Mouse (Mus musculus): ENCODE results near the gene Ift81. TPM values are rescaled to one million over a fixed set of nuclear protein-coding genes. Genes with fewer than 3 reads are reported as not detected.
A peak's percentile ranks its signal among the peaks of the same experiment; 100 is the strongest.

Ift81 gene
- polyA plus RNA-seq, 1 experiment: 7.7 TPM

DNA sequence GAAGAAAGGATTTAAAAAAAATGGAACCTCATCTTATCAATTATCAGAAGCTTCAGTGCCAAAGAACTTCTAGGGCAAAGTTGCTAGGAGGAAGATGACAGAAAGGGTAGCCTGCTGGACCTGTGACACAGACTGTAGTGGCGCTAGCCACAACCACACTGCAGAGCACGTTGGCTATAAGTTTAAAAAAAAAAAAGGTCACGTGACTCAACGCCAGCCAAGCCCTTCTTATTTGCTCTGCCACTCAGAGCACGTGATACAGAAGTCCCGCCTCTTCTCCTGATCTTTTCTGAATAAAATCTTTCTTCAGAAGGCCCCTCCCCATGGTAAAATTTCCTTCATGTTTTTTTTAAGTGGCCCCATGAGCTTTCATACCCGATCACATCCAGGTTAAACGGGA, 20.9 kb upstream of the Ift81 start:
- Histone ChIP-seq H3K4me1 (ENCODE audit: control insufficient read depth, insufficient read depth, low read length) (no peaks in the 10 kb centered on the region), H3K27ac (ENCODE audit: insufficient read depth, low read depth, low read length) (no peak overlapping the region), H3K4me3 (ENCODE audit: insufficient read depth, low read length) (no peak overlapping the region)
- TF ChIP-seq CTCF (IDR thresholded peaks at IDR 0.05; ENCODE audit: low read depth, low read length) (no peak), POLR2A (IDR thresholded peaks at IDR 0.05; ENCODE audit: borderline replicate concordance, low read depth, low read length) (no peak)

DNA sequence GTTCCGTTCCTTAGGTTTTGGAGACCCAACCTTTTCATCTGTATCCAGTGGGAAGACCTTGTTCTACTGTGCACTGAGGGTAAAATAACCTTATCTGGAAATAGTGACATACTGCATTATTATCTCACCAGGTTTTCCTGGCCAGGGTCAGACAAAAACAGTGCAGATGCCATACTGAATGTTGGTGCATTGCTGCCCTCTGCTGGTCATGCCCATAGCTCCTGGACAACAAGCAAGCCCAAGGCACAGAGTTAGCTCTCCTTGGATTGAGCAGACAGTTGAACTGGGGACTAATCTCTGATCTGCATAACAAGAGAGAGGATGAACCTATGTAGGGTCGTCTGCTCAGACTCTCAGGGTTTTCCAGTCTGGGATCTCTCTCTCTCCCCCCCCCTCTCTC, 12.9 kb upstream of the Ift81 start:
- H3K4me1 ChIP-seq (ENCODE audit: control insufficient read depth, insufficient read depth, low read length): no peaks in the 10 kb centered on the region; the same call in 1 of the 2 replicates
- TF ChIP-seq CTCF (IDR thresholded peaks at IDR 0.05; ENCODE audit: low read depth, low read length) (peak; percentile 88), POLR2A (IDR thresholded peaks at IDR 0.05; ENCODE audit: borderline replicate concordance, low read depth, low read length) (no peak)

DNA sequence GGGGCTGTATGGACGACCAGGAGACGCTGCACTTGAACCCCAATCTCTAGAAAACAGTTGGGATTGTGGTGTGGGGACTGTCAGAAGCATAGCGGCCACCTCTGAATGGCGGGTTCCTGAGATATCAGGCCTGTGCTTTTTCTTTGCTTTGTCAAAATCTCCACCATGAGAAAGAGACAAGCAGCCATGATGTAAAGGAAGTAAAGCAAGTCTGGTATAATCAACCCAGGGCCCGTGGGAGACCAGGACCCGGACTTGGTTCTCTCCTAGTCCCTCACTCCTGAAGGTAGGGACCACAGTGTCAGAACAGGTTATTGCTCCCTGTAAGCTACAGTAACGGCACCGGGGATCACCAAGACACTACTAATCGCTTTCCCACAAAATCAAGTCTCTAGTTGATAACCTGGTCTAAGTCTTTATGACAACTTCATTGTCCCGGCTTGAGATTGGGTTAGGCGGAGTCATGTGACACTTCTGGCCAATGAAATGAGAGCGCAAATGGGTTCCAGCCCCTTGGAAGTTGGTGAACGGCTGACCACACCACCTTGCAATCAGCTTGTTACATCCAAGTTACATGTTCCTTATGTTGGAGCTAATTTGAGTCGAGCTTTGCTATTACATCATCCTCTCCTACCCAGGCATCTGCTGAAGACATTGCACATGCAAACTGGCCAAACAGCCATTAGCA, 11.4 kb upstream of the Ift81 start:
- Histone ChIP-seq H3K4me1 (ENCODE audit: control insufficient read depth, insufficient read depth, low read length) (no peaks in the 10 kb centered on the region; the same call in 1 of the 2 replicates), H3K27ac (ENCODE audit: insufficient read depth, low read depth, low read length) (no peak overlapping the region), H3K4me3 (ENCODE audit: insufficient read depth, low read length) (no peak overlapping the region)
- no peak for TF ChIP-seq POLR2A (IDR thresholded peaks at IDR 0.05; ENCODE audit: borderline replicate concordance, low read depth, low read length)
- no peak for TF ChIP-seq CTCF (IDR thresholded peaks at IDR 0.05; ENCODE audit: low read depth, low read length)

More for the DNA sequence above, 12.9 kb upstream of the Ift81 start:
- no peak overlapping the region for H3K4me3 ChIP-seq (ENCODE audit: insufficient read depth, low read length)
- H3K27ac ChIP-seq (ENCODE audit: insufficient read depth, low read depth, low read length): no peak overlapping the region

DNA sequence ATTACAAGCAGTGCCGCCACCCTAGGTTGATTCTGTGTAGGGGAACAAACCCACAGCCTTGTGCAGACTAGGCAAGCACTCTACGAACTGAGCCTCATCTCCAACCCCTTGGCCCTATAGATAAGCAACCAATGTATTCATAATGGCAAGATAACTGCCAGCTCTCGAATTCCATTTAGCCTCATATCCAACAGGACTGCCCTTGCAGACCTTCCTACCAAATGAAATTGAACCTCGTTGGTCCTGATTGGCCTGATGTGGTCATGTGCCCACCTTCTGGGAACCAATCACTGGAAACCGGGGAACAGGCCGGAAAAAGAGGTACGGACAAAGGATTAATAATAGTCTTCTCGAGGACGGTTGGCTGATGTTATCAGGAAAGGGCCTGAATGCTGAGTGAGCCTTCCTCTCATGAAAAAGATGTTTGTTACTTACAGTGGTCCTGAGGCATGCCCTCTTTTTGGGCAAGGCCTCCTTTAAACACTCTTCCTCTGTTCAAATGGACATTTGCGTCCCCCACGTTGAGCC, 10.7 kb upstream of the Ift81 start:
- H3K27ac ChIP-seq (ENCODE audit: insufficient read depth, low read depth, low read length): no peak overlapping the region
- TF ChIP-seq CTCF (IDR thresholded peaks at IDR 0.05; ENCODE audit: low read depth, low read length): no peak
- TF ChIP-seq POLR2A (IDR thresholded peaks at IDR 0.05; ENCODE audit: borderline replicate concordance, low read depth, low read length): no peak
- no peaks in the 10 kb centered on the region; the same call in 1 of the 2 replicates for H3K4me1 ChIP-seq (ENCODE audit: control insufficient read depth, insufficient read depth, low read length)
- no peak overlapping the region for H3K4me3 ChIP-seq (ENCODE audit: insufficient read depth, low read length)

DNA sequence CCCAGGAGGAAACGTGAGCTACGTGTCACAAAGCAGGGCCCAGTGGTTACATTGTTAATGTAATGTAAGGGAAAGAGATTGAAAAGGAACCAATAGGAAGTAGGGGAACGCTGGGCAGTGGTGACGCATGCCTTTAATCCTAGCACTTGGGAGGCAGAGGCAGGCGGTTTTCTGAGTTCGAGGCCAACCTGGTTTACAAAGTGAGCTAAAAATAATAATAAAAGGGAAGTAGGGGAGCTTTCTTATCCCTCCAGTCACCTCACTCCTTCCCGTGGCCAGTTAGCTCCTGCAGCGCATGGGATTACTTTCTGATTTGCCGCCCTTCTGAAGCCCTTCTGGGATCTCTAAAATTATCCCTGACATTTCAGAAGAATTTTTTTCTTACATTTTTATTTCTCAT, 9.5 kb upstream of the Ift81 start:
- no peak overlapping the region for H3K27ac ChIP-seq (ENCODE audit: insufficient read depth, low read depth, low read length)
- no peak for TF ChIP-seq POLR2A (IDR thresholded peaks at IDR 0.05; ENCODE audit: borderline replicate concordance, low read depth, low read length)
- TF ChIP-seq CTCF (IDR thresholded peaks at IDR 0.05; ENCODE audit: low read depth, low read length): no peak

DNA sequence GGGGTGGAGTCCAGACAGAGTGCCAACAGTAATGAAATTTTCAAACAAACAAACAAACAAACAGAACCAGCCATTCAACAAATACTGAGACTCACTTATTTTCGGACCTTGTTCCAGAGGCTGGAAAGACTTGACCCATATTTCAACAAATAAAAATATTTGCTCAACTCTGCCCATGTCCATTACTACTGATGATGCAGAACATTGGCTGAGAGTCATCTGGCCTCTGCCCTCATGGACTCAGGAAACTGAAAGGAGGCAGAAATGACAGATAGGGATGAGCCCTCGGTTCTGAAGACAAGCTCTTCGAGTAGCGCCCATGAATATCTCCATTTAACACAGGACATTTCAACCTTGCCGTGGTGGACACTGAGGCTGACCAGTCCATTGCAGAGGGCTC, 8.2 kb upstream of the Ift81 start:
- Histone ChIP-seq H3K4me1 (ENCODE audit: control insufficient read depth, insufficient read depth, low read length) (no peaks in the 10 kb centered on the region; the same call in 1 of the 2 replicates), H3K4me3 (ENCODE audit: insufficient read depth, low read length) (no peak overlapping the region), H3K27ac (ENCODE audit: insufficient read depth, low read depth, low read length) (no peak overlapping the region)
- no peak for TF ChIP-seq POLR2A (IDR thresholded peaks at IDR 0.05; ENCODE audit: borderline replicate concordance, low read depth, low read length)
- TF ChIP-seq CTCF (IDR thresholded peaks at IDR 0.05; ENCODE audit: low read depth, low read length): no peak

More for the DNA sequence above, 9.5 kb upstream of the Ift81 start:
- Histone ChIP-seq H3K4me3 (ENCODE audit: insufficient read depth, low read length) (no peak overlapping the region), H3K4me1 (ENCODE audit: control insufficient read depth, insufficient read depth, low read length) (no peaks in the 10 kb centered on the region; the same call in 1 of the 2 replicates)

DNA sequence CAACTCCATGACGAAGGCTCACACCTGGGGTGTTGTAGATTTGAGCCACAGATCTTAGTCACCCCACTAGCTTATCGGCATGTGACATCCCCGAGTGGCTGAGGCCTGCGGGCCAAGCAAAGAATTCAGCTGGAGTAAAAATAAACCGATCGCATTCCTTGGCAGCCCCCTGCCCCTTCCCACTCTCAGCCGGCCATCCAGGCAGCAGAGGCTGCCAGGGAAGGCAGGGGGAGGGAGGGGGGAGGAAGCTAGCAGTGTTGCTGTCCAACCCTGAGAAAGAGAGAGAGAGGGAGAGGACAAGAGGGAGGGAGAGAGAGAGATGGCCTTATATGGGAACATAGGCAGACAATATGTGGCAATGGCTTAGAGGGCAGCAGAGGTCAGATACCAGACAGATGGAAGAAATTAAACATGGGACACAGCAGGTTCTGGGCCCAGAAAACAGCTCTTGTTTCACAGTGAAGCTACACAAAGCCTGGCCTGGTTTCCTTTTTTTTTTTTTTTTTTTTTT, 7.1 kb upstream of the Ift81 start:
- TF ChIP-seq POLR2A (IDR thresholded peaks at IDR 0.05; ENCODE audit: borderline replicate concordance, low read depth, low read length) (no peak), CTCF (IDR thresholded peaks at IDR 0.05; ENCODE audit: low read depth, low read length) (no peak)
- Histone ChIP-seq H3K4me1 (ENCODE audit: control insufficient read depth, insufficient read depth, low read length) (no peaks in the 10 kb centered on the region; the same call in 1 of the 2 replicates), H3K27ac (ENCODE audit: insufficient read depth, low read depth, low read length) (no peak overlapping the region), H3K4me3 (ENCODE audit: insufficient read depth, low read length) (no peak overlapping the region)

DNA sequence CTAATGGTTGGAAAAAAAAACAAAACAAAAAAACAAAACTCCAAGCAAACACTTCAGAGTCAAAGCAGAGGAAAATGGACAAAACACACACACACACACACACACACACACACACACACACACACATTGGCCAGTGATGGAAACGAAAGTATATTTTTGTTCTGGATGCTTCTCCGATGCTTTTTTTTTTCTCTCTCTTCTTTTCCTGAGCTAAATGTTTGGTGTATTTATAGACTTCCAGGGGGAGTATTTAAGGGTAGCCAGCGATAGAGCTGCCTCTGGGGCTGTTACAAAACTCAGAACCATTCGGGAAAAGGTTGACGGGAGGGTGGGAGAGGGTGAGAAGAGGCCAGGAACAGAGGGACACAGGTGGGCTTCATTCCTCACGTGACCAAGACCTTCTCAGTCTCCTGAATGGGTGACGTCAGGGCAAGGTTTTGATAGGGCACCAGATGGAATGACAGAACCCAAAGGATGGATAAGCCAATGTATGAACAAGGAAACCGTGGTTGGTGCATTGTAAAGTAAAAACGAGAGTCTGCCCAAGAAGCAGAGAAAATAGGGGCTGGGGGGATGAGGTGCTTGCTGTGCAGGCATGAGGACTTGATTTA, 5.5 kb upstream of the Ift81 start:
- no peak overlapping the region for H3K27ac ChIP-seq (ENCODE audit: insufficient read depth, low read depth, low read length)
- H3K4me1 ChIP-seq (ENCODE audit: control insufficient read depth, insufficient read depth, low read length): no peaks in the 10 kb centered on the region; the same call in 1 of the 2 replicates
- TF ChIP-seq CTCF (IDR thresholded peaks at IDR 0.05; ENCODE audit: low read depth, low read length) (no peak), POLR2A (IDR thresholded peaks at IDR 0.05; ENCODE audit: borderline replicate concordance, low read depth, low read length) (no peak)
- no peak overlapping the region for H3K4me3 ChIP-seq (ENCODE audit: insufficient read depth, low read length)

DNA sequence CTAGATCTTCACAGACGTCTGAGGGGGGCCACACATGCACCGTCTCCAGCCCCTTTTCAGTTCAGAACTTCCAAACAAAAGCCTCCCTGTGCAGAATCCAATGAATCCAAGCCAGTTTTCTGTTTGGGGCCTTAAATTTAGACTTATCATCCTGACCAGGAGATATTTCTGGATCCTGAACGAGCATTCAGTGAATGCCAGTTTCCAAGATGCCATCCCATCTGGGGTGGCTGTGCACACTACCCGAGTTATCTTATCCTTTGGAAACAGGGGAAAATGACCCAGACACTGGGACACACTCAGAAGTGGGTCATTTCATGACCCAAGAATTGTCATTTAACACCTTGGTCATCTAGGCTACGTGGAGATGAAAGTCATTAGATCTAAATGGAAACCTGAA, 3.4 kb upstream of the Ift81 start:
- H3K4me3 ChIP-seq (ENCODE audit: insufficient read depth, low read length): no peak overlapping the region
- H3K4me1 ChIP-seq (ENCODE audit: control insufficient read depth, insufficient read depth, low read length): peaks cover 3% of the 10 kb centered on the region; the same call in 1 of the 2 replicates
- H3K27ac ChIP-seq (ENCODE audit: insufficient read depth, low read depth, low read length): no peak overlapping the region
- no peak for TF ChIP-seq CTCF (IDR thresholded peaks at IDR 0.05; ENCODE audit: low read depth, low read length)
- no peak for TF ChIP-seq POLR2A (IDR thresholded peaks at IDR 0.05; ENCODE audit: borderline replicate concordance, low read depth, low read length)

DNA sequence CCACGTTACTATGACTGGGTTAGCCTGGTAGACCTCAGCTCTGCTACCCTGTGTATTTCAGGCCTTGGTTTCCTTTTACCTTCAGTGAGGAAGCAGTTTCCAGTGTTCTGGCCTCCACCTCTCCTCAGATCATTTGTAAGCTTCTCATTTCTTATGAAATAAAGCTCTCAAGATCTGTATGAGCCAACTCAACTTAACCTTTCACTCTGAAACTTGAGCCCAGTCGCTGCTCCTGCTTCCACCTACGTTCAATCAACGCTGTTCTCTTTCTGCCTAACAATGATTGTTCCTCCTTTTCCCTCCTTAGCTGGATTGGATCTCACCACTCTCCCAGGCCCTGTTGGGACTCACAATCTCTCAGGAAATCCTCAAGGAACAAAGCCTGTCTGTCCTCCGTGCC, 2.7 kb downstream of the Ift81 start:
- H3K27ac ChIP-seq (ENCODE audit: insufficient read depth, low read depth, low read length): no peak overlapping the region
- peaks cover 3% of the 10 kb centered on the region; the same call in 1 of the 2 replicates for H3K4me1 ChIP-seq (ENCODE audit: control insufficient read depth, insufficient read depth, low read length)
- TF ChIP-seq CTCF (IDR thresholded peaks at IDR 0.05; ENCODE audit: low read depth, low read length) (no peak), POLR2A (IDR thresholded peaks at IDR 0.05; ENCODE audit: borderline replicate concordance, low read depth, low read length) (no peak)
- H3K4me3 ChIP-seq (ENCODE audit: insufficient read depth, low read length): no peak overlapping the region
